Mouse (Mus musculus) embryonic facial prominence, embryonic 11.5 days (tissue): Measurements from ENCODE around the gene Apol10b. TPM values are rescaled to one million over a fixed set of nuclear protein-coding genes. Genes with fewer than 3 reads are reported as not detected.

Experiments
- ATAC-seq: fragments of 200-750 bp; cut with Nextera tagmentation; replicated peaks from 2 replicates; pipeline ENCODE4 v1.8.0; 2017; ENCODE audit warnings: low read depth; ENCODE audit not compliant: insufficient number of reproducible peaks, low FRiP score, low TSS enrichment
- DNase-seq: peaks from one replicate; pipeline ENCODE4 v3.0.0-alpha.2; 2015; ENCODE audit warnings: low spot score
- H3K27ac ChIP-seq: fragments of 300-500 bp; sonication (generic); replicated peaks from 2 replicates; pipeline ENCODE4 v1.5.1; 2014; ENCODE audit warnings: mild to moderate bottlenecking, low read depth, low read length, control low read depth
- H3K27me3 ChIP-seq: fragments of 300-500 bp; sonication (generic); 2 replicates; pipeline ENCODE4 v1.6.1; 2014; ENCODE audit warnings: mild to moderate bottlenecking, low read length, moderate library complexity, mixed read lengths; ENCODE audit not compliant: control insufficient read depth, insufficient read depth
- H3K36me3 ChIP-seq: fragments of 300-500 bp; sonication (generic); replicated peaks from 2 replicates; pipeline ENCODE4 v1.6.1; 2014; ENCODE audit warnings: low read depth, mild to moderate bottlenecking, low read length, moderate library complexity, mixed read lengths; ENCODE audit not compliant: control insufficient read depth, insufficient read depth
- H3K4me1 ChIP-seq: fragments of 300-500 bp; sonication (generic); 2 replicates; pipeline ENCODE4 v1.6.1; 2014; ENCODE audit warnings: low read length, mixed read lengths; ENCODE audit not compliant: control insufficient read depth, insufficient read depth
- H3K4me2 ChIP-seq: fragments of 300-500 bp; sonication (generic); 2 replicates; pipeline ENCODE4 v1.6.1; 2014; ENCODE audit warnings: low read depth, mild to moderate bottlenecking, control low read depth, low read length, moderate library complexity
- H3K4me3 ChIP-seq: fragments of 300-500 bp; sonication (generic); 2 replicates; pipeline ENCODE4 v1.5.1; 2014; ENCODE audit warnings: low read depth, low read length, control low read depth
- H3K9ac ChIP-seq: fragments of 300-500 bp; sonication (generic); replicated peaks from 2 replicates; pipeline ENCODE4 v1.6.1; 2014; ENCODE audit warnings: mild to moderate bottlenecking, control low read depth, low read length
- H3K9me3 ChIP-seq: fragments of 300-500 bp; sonication (generic); replicated peaks from 2 replicates; pipeline ENCODE4 v1.6.1; 2016; ENCODE audit warnings: mild to moderate bottlenecking, low read length, inconsistent platforms, mixed read lengths; ENCODE audit not compliant: control insufficient read depth
- WGBS: fragments of 180-500 bp; shearing (Covaris S2); extraction: QIAGEN DNeasy Blood & Tissue Kit; methylation state at CpG from one replicate; pipeline ENCODE4 v1.1.7; 2014; 5-methylcytosine and 5-hydroxymethylcytosine counted together
- polyA plus RNA-seq: library from polyadenylated mRNA; unstranded; fragments of >200 nt; fragmentation: Nextera tagmentation; extraction: Ambion mirVana; gene quantifications from 2 replicates; pipeline ENCODE4 v1.2.1, GENCODE M21; 2014

Apol10b gene
- polyA plus RNA-seq, 1 experiment from 2014 or later = not detected

GRCm38 (mm10) chr15:77598429-77598828 lies 2.5 kb upstream of the Apol10b start:
- Histone ChIP-seq H3K27ac (no peak overlapping the region), H3K9ac (no peak overlapping the region), H3K4me2 (no peak overlapping the region), H3K27me3 (no peaks in the 10 kb centered on the region), H3K36me3 (no peaks in the 10 kb centered on the region), H3K4me3 (no peak overlapping the region), H3K4me1 (no peaks in the 10 kb centered on the region), H3K9me3 (no peaks in the 10 kb centered on the region)
- 68% methylated on average over 3 of the region's 3 CpGs for WGBS
- DNase-seq (no peak), ATAC-seq (no peak)

DNA sequence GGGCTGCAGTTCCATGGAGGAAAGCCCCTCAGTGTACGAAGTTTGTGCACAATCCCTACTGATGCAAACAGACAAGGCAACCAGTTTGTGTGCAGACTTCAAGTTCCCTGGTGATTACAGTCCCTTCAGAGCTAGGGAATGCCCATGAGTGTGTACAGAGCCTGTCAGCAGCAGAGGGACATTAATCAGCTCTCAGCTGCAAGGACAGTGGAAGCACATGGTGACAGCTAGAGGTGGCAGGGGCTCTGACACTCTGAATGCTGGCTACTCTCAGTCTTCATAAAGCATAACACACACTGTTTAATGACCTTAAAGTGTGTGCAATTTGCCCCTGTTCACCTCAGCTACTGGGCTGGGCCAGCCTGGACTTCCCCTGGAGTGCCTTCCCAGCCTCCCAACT lies 2.4 kb downstream of the Apol10b start:
- Histone ChIP-seq H3K9me3 (no peaks in the 10 kb centered on the region), H3K4me3 (no peak overlapping the region), H3K27me3 (no peaks in the 10 kb centered on the region), H3K9ac (no peak overlapping the region), H3K4me1 (no peaks in the 10 kb centered on the region), H3K36me3 (no peaks in the 10 kb centered on the region), H3K27ac (no peak overlapping the region), H3K4me2 (no peak overlapping the region)
- DNase-seq = no peak
- no peak for ATAC-seq
- WGBS = 80% methylated on average over 1 of the region's 1 CpGs

DNA sequence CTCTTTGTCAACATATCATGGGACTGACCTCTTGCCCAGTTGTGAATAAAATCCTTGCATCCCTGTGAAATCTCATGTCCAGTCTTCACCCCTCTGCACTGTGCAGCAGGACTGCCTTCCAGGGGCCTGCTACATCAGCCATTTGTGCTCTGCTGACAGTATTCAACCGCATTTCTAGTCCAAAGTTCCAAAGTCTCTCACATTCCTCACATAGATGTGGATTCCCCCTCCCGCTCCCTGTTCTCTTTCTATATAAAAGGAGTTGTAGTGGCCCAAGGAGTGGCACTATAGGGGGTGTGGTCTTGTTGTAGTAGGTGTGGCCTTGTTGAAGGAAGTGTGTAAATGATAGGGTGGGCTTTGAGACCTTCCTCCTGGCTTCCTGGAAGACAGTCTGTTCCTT lies 5.0 kb downstream of the Apol10b start:
- DNase-seq (no peak), ATAC-seq (no peak)
- no peak overlapping the region for H3K27ac ChIP-seq
- no peak overlapping the region for H3K4me3 ChIP-seq
- H3K36me3 ChIP-seq = no peaks in the 10 kb centered on the region
- H3K27me3 ChIP-seq = no peaks in the 10 kb centered on the region
- H3K9ac ChIP-seq = no peak overlapping the region
- no peaks in the 10 kb centered on the region for H3K9me3 ChIP-seq
- WGBS = 71% methylated on average over 2 of the region's 2 CpGs
- no peaks in the 10 kb centered on the region for H3K4me1 ChIP-seq
- no peak overlapping the region for H3K4me2 ChIP-seq

GRCm38 (mm10) chr15:77588981-77589380 lies 6.9 kb downstream of the Apol10b start:
- no peak overlapping the region for H3K27ac ChIP-seq
- H3K4me1 ChIP-seq = no peaks in the 10 kb centered on the region
- DNase-seq (no peak), ATAC-seq (no peak)
- no peak overlapping the region for H3K4me2 ChIP-seq
- H3K27me3 ChIP-seq = no peaks in the 10 kb centered on the region
- H3K9me3 ChIP-seq = no peaks in the 10 kb centered on the region
- no peak overlapping the region for H3K4me3 ChIP-seq
- H3K36me3 ChIP-seq = no peaks in the 10 kb centered on the region
- H3K9ac ChIP-seq = no peak overlapping the region

GRCm38 (mm10) chr15:77587026-77587425 lies 8.9 kb downstream of the Apol10b start:
- no peaks in the 10 kb centered on the region for H3K4me1 ChIP-seq
- H3K4me3 ChIP-seq = no peak overlapping the region
- ATAC-seq (no peak), DNase-seq (no peak)
- H3K9me3 ChIP-seq = no peaks in the 10 kb centered on the region
- H3K9ac ChIP-seq = no peak overlapping the region
- no peak overlapping the region for H3K27ac ChIP-seq
- H3K36me3 ChIP-seq = no peaks in the 10 kb centered on the region
- no peaks in the 10 kb centered on the region for H3K27me3 ChIP-seq
- no peak overlapping the region for H3K4me2 ChIP-seq

GRCm38 (mm10) chr15:77581681-77582080 lies 14.2 kb downstream of the Apol10b start:
- no peaks in the 10 kb centered on the region for H3K36me3 ChIP-seq
- 62% methylated on average over 1 of the region's 1 CpGs for WGBS
- no peak for DNase-seq
- no peak overlapping the region for H3K4me3 ChIP-seq
- no peaks in the 10 kb centered on the region for H3K27me3 ChIP-seq
- H3K27ac ChIP-seq = no peak overlapping the region
- no peak for ATAC-seq
- no peaks in the 10 kb centered on the region for H3K9me3 ChIP-seq
- H3K9ac ChIP-seq = no peak overlapping the region
- no peaks in the 10 kb centered on the region for H3K4me1 ChIP-seq
- H3K4me2 ChIP-seq = no peak overlapping the region

- H3K4me1 ChIP-seq = no peaks in the 10 kb centered on the region
- ATAC-seq (no peak), DNase-seq (no peak)
- H3K9me3 ChIP-seq = no peaks in the 10 kb centered on the region
- H3K36me3 ChIP-seq = no peaks in the 10 kb centered on the region
- no peak overlapping the region for H3K27ac ChIP-seq
- no peaks in the 10 kb centered on the region for H3K27me3 ChIP-seq
- H3K4me3 ChIP-seq = no peak overlapping the region
- 84% methylated on average over 4 of the region's 4 CpGs for WGBS
- H3K9ac ChIP-seq = no peak overlapping the region
- H3K4me2 ChIP-seq = no peak overlapping the region
Observed at GRCm38 (mm10) chr15:77579311-77579710, 16.6 kb downstream of the Apol10b start.

DNA sequence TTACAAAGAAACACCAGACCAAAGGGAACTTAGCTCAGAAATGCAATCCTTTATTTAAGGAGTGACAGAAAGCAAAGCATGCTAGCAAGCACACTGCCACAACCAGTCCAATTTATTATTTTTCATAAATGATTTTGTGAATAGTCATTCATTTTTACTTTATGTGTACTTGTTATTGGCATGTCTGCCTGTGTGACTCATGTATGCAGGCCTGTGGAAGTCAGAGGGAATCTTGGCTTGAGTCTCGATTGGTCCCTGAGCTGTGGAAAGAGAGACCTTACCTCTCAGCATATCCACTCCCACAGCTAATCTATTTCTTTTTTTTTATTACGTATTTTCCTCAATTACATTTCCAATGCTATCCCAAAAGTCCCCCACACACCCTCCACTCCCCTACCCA lies 17.1 kb downstream of the Apol10b start:
- Histone ChIP-seq H3K4me3 (no peak overlapping the region), H3K9ac (no peak overlapping the region), H3K27ac (no peak overlapping the region), H3K4me2 (no peak overlapping the region), H3K27me3 (no peaks in the 10 kb centered on the region), H3K4me1 (no peaks in the 10 kb centered on the region), H3K36me3 (no peaks in the 10 kb centered on the region), H3K9me3 (no peaks in the 10 kb centered on the region)
- DNase-seq (no peak), ATAC-seq (no peak)
- WGBS = 92% methylated on average over 2 of the region's 2 CpGs

- Histone ChIP-seq H3K4me3 (no peak overlapping the region), H3K36me3 (no peaks in the 10 kb centered on the region), H3K4me2 (no peak overlapping the region), H3K4me1 (no peaks in the 10 kb centered on the region), H3K27ac (no peak overlapping the region), H3K27me3 (no peaks in the 10 kb centered on the region), H3K9ac (no peak overlapping the region), H3K9me3 (no peaks in the 10 kb centered on the region)
- DNase-seq = no peak
- no peak for ATAC-seq
Observed at GRCm38 (mm10) chr15:77563219-77563618, 32.7 kb downstream of the Apol10b start.
